Mouse (Mus musculus): Measurements from ENCODE around the gene Myog. TPM values are rescaled to one million over a fixed set of nuclear protein-coding genes. Genes with fewer than 3 reads are reported as not detected.

The Myog gene
- polyA plus RNA-seq, 1 experiment from 2014 or later: not detected

DNA sequence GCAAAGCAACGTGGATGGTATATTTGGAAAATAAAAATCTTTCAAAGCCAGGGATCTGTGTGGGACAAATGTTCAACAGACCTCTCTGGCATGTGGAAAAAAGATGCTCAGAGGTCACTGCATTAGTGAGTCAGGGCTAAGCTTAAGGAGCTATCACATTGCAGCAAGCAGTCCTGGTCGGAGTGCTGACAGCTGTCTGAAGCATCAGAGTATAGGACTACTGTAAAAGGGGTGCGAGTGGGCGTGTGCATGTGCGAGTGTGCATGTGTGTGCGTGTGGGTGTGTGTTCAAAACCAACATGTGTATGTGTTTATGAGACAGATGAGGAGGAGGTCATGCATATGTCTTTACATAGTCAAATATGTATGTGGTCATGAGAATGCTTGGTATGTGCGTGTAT lies 49.4 kb downstream of the Myog start:
- Histone ChIP-seq H3K27ac (ENCODE audit: low read depth, low read length) (no peak overlapping the region), H3K4me1 (ENCODE audit: control insufficient read depth, insufficient read depth, low read length) (peaks cover 4% of the 10 kb centered on the region), H3K4me2 (no peak overlapping the region), H3K36me3 (ENCODE audit: control insufficient read depth, insufficient read depth, low read length) (no peaks in the 10 kb centered on the region), H3K9ac (ENCODE audit: low read length) (no peak overlapping the region), H3K4me3 (ENCODE audit: low read depth, low read length) (no peak overlapping the region), H3K27me3 (ENCODE audit: control insufficient read depth, insufficient read depth, low read length) (no peaks in the 10 kb centered on the region), H3K9me3 (ENCODE audit: control insufficient read depth, low read length) (no peaks in the 10 kb centered on the region)
- DNase-seq (ENCODE audit: low spot score, missing footprints): no peak
- WGBS: 92% methylated on average over 7 of the region's 7 CpGs
- ATAC-seq (ENCODE audit: low FRiP score): no peak

- WGBS: 94% methylated on average over 18 of the region's 18 CpGs
- H3K9me3 ChIP-seq (ENCODE audit: control insufficient read depth, low read length): no peaks in the 10 kb centered on the region
- H3K4me2 ChIP-seq: no peak overlapping the region
- no peaks in the 10 kb centered on the region for H3K27me3 ChIP-seq (ENCODE audit: control insufficient read depth, insufficient read depth, low read length)
- H3K27ac ChIP-seq (ENCODE audit: low read depth, low read length): no peak overlapping the region
- ATAC-seq (ENCODE audit: low FRiP score) (no peak), DNase-seq (ENCODE audit: low spot score, missing footprints) (no peak)
- no peak overlapping the region for H3K9ac ChIP-seq (ENCODE audit: low read length)
- peaks cover 9% of the 10 kb centered on the region for H3K4me1 ChIP-seq (ENCODE audit: control insufficient read depth, insufficient read depth, low read length)
- H3K36me3 ChIP-seq (ENCODE audit: control insufficient read depth, insufficient read depth, low read length): no peaks in the 10 kb centered on the region
- H3K4me3 ChIP-seq (ENCODE audit: low read depth, low read length): no peak overlapping the region
Measured at GRCm38 (mm10) chr1:134339757-134340619, 50.2 kb downstream of the Myog start.

DNA sequence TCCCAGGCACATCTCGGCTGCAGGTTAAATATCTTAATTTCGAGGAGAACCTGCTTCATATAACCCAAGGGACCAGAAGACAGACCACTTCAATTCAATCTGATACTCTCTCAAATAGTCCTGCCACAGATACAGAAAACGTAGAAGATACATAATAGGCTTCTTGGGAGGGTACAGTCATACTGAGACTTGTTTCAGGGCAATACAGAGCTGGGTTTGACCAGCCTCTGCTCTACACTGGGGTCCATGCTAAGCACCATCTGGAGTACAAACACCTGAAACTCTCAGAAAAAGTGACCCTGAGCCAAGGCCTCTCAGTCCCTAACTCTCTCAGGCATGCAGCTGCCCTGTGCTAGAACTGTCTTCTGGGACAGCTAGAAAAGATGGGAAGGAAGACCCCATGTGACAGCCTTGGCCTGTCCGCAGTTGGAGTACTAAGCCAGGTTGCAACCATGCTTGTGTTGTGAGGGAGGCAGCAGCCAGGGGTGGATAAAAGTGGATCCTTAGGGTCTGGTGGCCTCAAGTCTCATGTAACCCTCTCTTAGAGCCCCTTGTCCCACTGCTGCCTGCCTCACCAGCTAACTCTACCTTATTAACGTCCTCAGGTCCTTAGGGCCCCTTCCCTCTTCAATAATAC lies 52.0 kb downstream of the Myog start:
- no peak overlapping the region for H3K27ac ChIP-seq (ENCODE audit: low read depth, low read length)
- no peaks in the 10 kb centered on the region for H3K9me3 ChIP-seq (ENCODE audit: control insufficient read depth, low read length)
- no peak overlapping the region for H3K4me2 ChIP-seq
- no peak overlapping the region for H3K9ac ChIP-seq (ENCODE audit: low read length)
- WGBS: 86% methylated on average over 5 of the region's 5 CpGs
- peaks cover 4% of the 10 kb centered on the region; the same call in 1 of the 2 replicates for H3K36me3 ChIP-seq (ENCODE audit: control insufficient read depth, insufficient read depth, low read length)
- no peak overlapping the region for H3K4me3 ChIP-seq (ENCODE audit: low read depth, low read length)
- no peaks in the 10 kb centered on the region for H3K27me3 ChIP-seq (ENCODE audit: control insufficient read depth, insufficient read depth, low read length)
- no peak for DNase-seq (ENCODE audit: low spot score, missing footprints)
- no peak for ATAC-seq (ENCODE audit: low FRiP score)
- H3K4me1 ChIP-seq (ENCODE audit: control insufficient read depth, insufficient read depth, low read length): peaks cover 9% of the 10 kb centered on the region

Other genes with a start within 250 kb of the Myog start
- 150 and 153 TPM in 2 replicates for gene Btg2, start 210.9 kb upstream of the Myog start, polyA plus RNA-seq (2014; fragmentation: Nextera tagmentation; extraction: Ambion mirVana)
- gene Chit1, start 178.7 kb upstream of the Myog start, polyA plus RNA-seq (2014; fragmentation: Nextera tagmentation; extraction: Ambion mirVana): not detected in 2 replicates
- 1.8 and 2.2 TPM in 2 replicates for gene Chil1, start 107.8 kb upstream of the Myog start, polyA plus RNA-seq (2014; fragmentation: Nextera tagmentation; extraction: Ambion mirVana)
- gene Mybph, start 96.5 kb upstream of the Myog start, polyA plus RNA-seq (2014; fragmentation: Nextera tagmentation; extraction: Ambion mirVana): 0.12 and 0.22 TPM in 2 replicates
- 0.07 and 0.08 TPM in 2 replicates for gene Adora1, start 54.6 kb upstream of the Myog start, polyA plus RNA-seq (2014; fragmentation: Nextera tagmentation; extraction: Ambion mirVana)
- 1.9 and 2.6 TPM in 2 replicates for gene Ppfia4, start 42.9 kb downstream of the Myog start, polyA plus RNA-seq (2014; fragmentation: Nextera tagmentation; extraction: Ambion mirVana)
- gene Tmem183a, start 72.0 kb downstream of the Myog start, polyA plus RNA-seq (2014; fragmentation: Nextera tagmentation; extraction: Ambion mirVana): 128 and 137 TPM in 2 replicates
- not detected in 2 replicates for gene 4933406M09Rik, start 96.0 kb downstream of the Myog start, polyA plus RNA-seq (2014; fragmentation: Nextera tagmentation; extraction: Ambion mirVana)
- 17.5 and 19.3 TPM in 2 replicates for gene Cyb5r1, start 115.6 kb downstream of the Myog start, polyA plus RNA-seq (2014; fragmentation: Nextera tagmentation; extraction: Ambion mirVana)
- 76.7 and 81.5 TPM in 2 replicates for gene Adipor1, start 125.4 kb downstream of the Myog start, polyA plus RNA-seq (2014; fragmentation: Nextera tagmentation; extraction: Ambion mirVana)
- gene Klhl12, start 165.5 kb downstream of the Myog start, polyA plus RNA-seq (2014; fragmentation: Nextera tagmentation; extraction: Ambion mirVana): 31.0 and 31.7 TPM in 2 replicates
- gene Rabif, start 204.7 kb downstream of the Myog start, polyA plus RNA-seq (2014; fragmentation: Nextera tagmentation; extraction: Ambion mirVana): 47.4 and 48.1 TPM in 2 replicates